Mouse (Mus musculus) hindbrain, embryonic 16.5 days (tissue): ENCODE results near the gene Kif13a. TPM values are rescaled to one million over a fixed set of nuclear protein-coding genes. Genes with fewer than 3 reads are reported as not detected.

Experiments
- ATAC-seq: fragments of 200-750 bp; cut with Nextera tagmentation; 2 replicates; pipeline ENCODE4 v1.8.0; 2017; ENCODE audit warnings: moderate TSS enrichment, moderate library complexity
- H3K27ac ChIP-seq: fragments of 300-500 bp; sonication (generic); 2 replicates; pipeline ENCODE4 v1.5.1; 2014; ENCODE audit warnings: low read depth, mild to moderate bottlenecking, control low read depth, low read length, moderate library complexity
- H3K27me3 ChIP-seq: fragments of 300-500 bp; sonication (generic); replicated peaks from 2 replicates; pipeline ENCODE4 v1.6.1; 2014; ENCODE audit warnings: low read length; ENCODE audit not compliant: control insufficient read depth, insufficient read depth
- H3K36me3 ChIP-seq: fragments of 300-500 bp; sonication (generic); 2 replicates; pipeline ENCODE4 v1.6.1; 2014; ENCODE audit warnings: mild to moderate bottlenecking, low read length, moderate library complexity, mixed read lengths; ENCODE audit not compliant: control insufficient read depth, insufficient read depth
- H3K4me1 ChIP-seq: fragments of 300-500 bp; sonication (generic); 2 replicates; pipeline ENCODE4 v1.6.1; 2014; ENCODE audit warnings: low read depth, low read length; ENCODE audit not compliant: control insufficient read depth, insufficient read depth
- H3K4me2 ChIP-seq: fragments of 300-500 bp; sonication (generic); 2 replicates; pipeline ENCODE4 v1.6.1; 2014; ENCODE audit warnings: mild to moderate bottlenecking, low read length, control low read depth, moderate library complexity
- H3K4me3 ChIP-seq: fragments of 300-500 bp; sonication (generic); 2 replicates; pipeline ENCODE4 v1.5.1; 2014; ENCODE audit warnings: mild to moderate bottlenecking, low read length, control low read depth, moderate library complexity
- H3K9ac ChIP-seq: fragments of 300-500 bp; sonication (generic); 2 replicates; pipeline ENCODE4 v1.6.1; 2014; ENCODE audit warnings: low read depth, mild to moderate bottlenecking, control low read depth, low read length, moderate library complexity
- H3K9me3 ChIP-seq: fragments of 300-500 bp; sonication (generic); 2 replicates; pipeline ENCODE4 v1.6.1; 2014; ENCODE audit warnings: mild to moderate bottlenecking, low read length, moderate library complexity; ENCODE audit not compliant: control insufficient read depth
- WGBS: fragments of 180-500 bp; shearing (Covaris S2); extraction: QIAGEN DNeasy Blood & Tissue Kit; methylation state at CpG from one replicate; pipeline ENCODE4 v1.1.7; 2014; 5-methylcytosine and 5-hydroxymethylcytosine counted together
- polyA plus RNA-seq: library from polyadenylated mRNA; unstranded; fragments of >200 nt; fragmentation: Nextera tagmentation; extraction: Ambion mirVana; gene quantifications from 2 replicates; pipeline ENCODE4 v1.2.1, GENCODE M21; 2015

The Kif13a gene
- polyA plus RNA-seq, 1 experiment from 2014 or later = 8.0 TPM

- H3K4me1 ChIP-seq = peaks cover 10% of the 10 kb centered on the region
- peak overlapping the region; percentile 41 for H3K27ac ChIP-seq
- H3K27me3 ChIP-seq = no peaks in the 10 kb centered on the region
- H3K36me3 ChIP-seq = peaks cover 6% of the 10 kb centered on the region; the same call in 1 of the 2 replicates
- no peak overlapping the region for H3K9ac ChIP-seq
- peak overlapping the region; percentile 19; the same call in 1 of the 2 replicates for H3K4me3 ChIP-seq
- ATAC-seq = peak; percentile 88
- H3K9me3 ChIP-seq = no peaks in the 10 kb centered on the region
- 49% methylated on average over 13 of the region's 13 CpGs for WGBS
- H3K4me2 ChIP-seq = peak overlapping the region; percentile 42
Measured at GRCm38 (mm10) chr13:46819729-46820223, 109.9 kb downstream of the Kif13a start.

GRCm38 (mm10) chr13:46819202-46819728 lies 110.4 kb downstream of the Kif13a start:
- H3K27ac ChIP-seq = peak overlapping the region; percentile 0; the same call in 1 of the 2 replicates
- peaks cover 5% of the 10 kb centered on the region; the same call in 1 of the 2 replicates for H3K36me3 ChIP-seq
- H3K4me2 ChIP-seq = peak overlapping the region; percentile 42
- no peak overlapping the region; the same call in 1 of the 2 replicates for H3K4me3 ChIP-seq
- peak; percentile 35 for ATAC-seq
- WGBS = 46% methylated on average over 8 of the region's 8 CpGs
- peaks cover 10% of the 10 kb centered on the region for H3K4me1 ChIP-seq
- no peak overlapping the region for H3K9ac ChIP-seq
- H3K27me3 ChIP-seq = no peaks in the 10 kb centered on the region
- no peaks in the 10 kb centered on the region for H3K9me3 ChIP-seq

GRCm38 (mm10) chr13:46818374-46818773 lies 111.3 kb downstream of the Kif13a start:
- H3K36me3 ChIP-seq = peaks cover 1% of the 10 kb centered on the region; the same call in 1 of the 2 replicates
- H3K27me3 ChIP-seq = no peaks in the 10 kb centered on the region
- peaks cover 10% of the 10 kb centered on the region for H3K4me1 ChIP-seq
- no peaks in the 10 kb centered on the region for H3K9me3 ChIP-seq
- no peak for ATAC-seq
- no peak overlapping the region for H3K9ac ChIP-seq
- H3K27ac ChIP-seq = no peak overlapping the region
- 86% methylated on average over 9 of the region's 9 CpGs for WGBS
- H3K4me2 ChIP-seq = no peak overlapping the region
- H3K4me3 ChIP-seq = no peak overlapping the region

- Histone ChIP-seq H3K27ac (no peak overlapping the region), H3K4me3 (no peak overlapping the region), H3K4me2 (no peak overlapping the region), H3K9ac (no peak overlapping the region), H3K36me3 (peaks cover 12% of the 10 kb centered on the region), H3K27me3 (no peaks in the 10 kb centered on the region), H3K4me1 (no peaks in the 10 kb centered on the region), H3K9me3 (peaks cover 4% of the 10 kb centered on the region)
- WGBS = 88% methylated on average over 15 of the region's 15 CpGs
- no peak for ATAC-seq
Measured at GRCm38 (mm10) chr13:46812648-46813184, 117.0 kb downstream of the Kif13a start.

GRCm38 (mm10) chr13:46811696-46812095 lies 118.0 kb downstream of the Kif13a start:
- no peaks in the 10 kb centered on the region for H3K4me1 ChIP-seq
- peaks cover 12% of the 10 kb centered on the region for H3K36me3 ChIP-seq
- H3K9me3 ChIP-seq = peaks cover 4% of the 10 kb centered on the region
- no peak overlapping the region for H3K4me2 ChIP-seq
- no peak overlapping the region for H3K4me3 ChIP-seq
- no peak overlapping the region for H3K27ac ChIP-seq
- no peak overlapping the region for H3K9ac ChIP-seq
- ATAC-seq = no peak
- 67% methylated on average over 9 of the region's 9 CpGs for WGBS
- H3K27me3 ChIP-seq = no peaks in the 10 kb centered on the region

- Histone ChIP-seq H3K36me3 (peaks cover 12% of the 10 kb centered on the region), H3K9me3 (peaks cover 4% of the 10 kb centered on the region), H3K4me3 (no peak overlapping the region), H3K27me3 (no peaks in the 10 kb centered on the region), H3K9ac (no peak overlapping the region), H3K4me1 (no peaks in the 10 kb centered on the region), H3K27ac (no peak overlapping the region), H3K4me2 (no peak overlapping the region)
- no peak for ATAC-seq
- 98% methylated on average over 17 of the region's 17 CpGs for WGBS
Measured at GRCm38 (mm10) chr13:46810613-46811012, 119.1 kb downstream of the Kif13a start.

- Histone ChIP-seq H3K9ac (no peak overlapping the region), H3K4me2 (no peak overlapping the region), H3K27ac (no peak overlapping the region), H3K36me3 (peaks cover 12% of the 10 kb centered on the region), H3K4me1 (no peaks in the 10 kb centered on the region), H3K9me3 (peaks cover 4% of the 10 kb centered on the region), H3K4me3 (no peak overlapping the region), H3K27me3 (no peaks in the 10 kb centered on the region)
- no peak for ATAC-seq
- WGBS = 93% methylated on average over 12 of the region's 12 CpGs
Measured at GRCm38 (mm10) chr13:46810098-46810497, 119.6 kb downstream of the Kif13a start.

GRCm38 (mm10) chr13:46807901-46808300 lies 121.8 kb downstream of the Kif13a start:
- no peak overlapping the region for H3K9ac ChIP-seq
- H3K36me3 ChIP-seq = peaks cover 10% of the 10 kb centered on the region
- no peaks in the 10 kb centered on the region for H3K27me3 ChIP-seq
- H3K4me2 ChIP-seq = no peak overlapping the region
- H3K27ac ChIP-seq = no peak overlapping the region
- no peak overlapping the region for H3K4me3 ChIP-seq
- ATAC-seq = no peak
- no peaks in the 10 kb centered on the region for H3K4me1 ChIP-seq
- 78% methylated on average over 11 of the region's 11 CpGs for WGBS
- H3K9me3 ChIP-seq = peaks cover 4% of the 10 kb centered on the region

GRCm38 (mm10) chr13:46801196-46801595 lies 128.5 kb downstream of the Kif13a start:
- no peak overlapping the region for H3K4me3 ChIP-seq
- 94% methylated on average over 13 of the region's 13 CpGs for WGBS
- H3K9ac ChIP-seq = no peak overlapping the region
- H3K27ac ChIP-seq = no peak overlapping the region
- H3K36me3 ChIP-seq = no peaks in the 10 kb centered on the region
- no peaks in the 10 kb centered on the region for H3K27me3 ChIP-seq
- ATAC-seq = no peak
- no peak overlapping the region for H3K4me2 ChIP-seq
- no peaks in the 10 kb centered on the region for H3K4me1 ChIP-seq
- no peaks in the 10 kb centered on the region for H3K9me3 ChIP-seq
